Mouse (Mus musculus) forebrain, embryonic 13.5 days (tissue): ENCODE results near the gene Ttc26. TPM values are rescaled to one million over a fixed set of nuclear protein-coding genes. Genes with fewer than 3 reads are reported as not detected.
"Not testable (repeated sequence)": the region's sequence is repeated elsewhere in the genome, so short reads cannot be mapped to it uniquely, and the experiment has no call there.

Experiments used
- ATAC-seq: fragments of 200-750 bp; cut with Nextera tagmentation; 2 replicates; pipeline ENCODE4 v1.8.0; 2017
- H3K27ac ChIP-seq: fragments of 300-500 bp; sonication (generic); 2 replicates; pipeline ENCODE4 v1.5.1; 2015; ENCODE audit warnings: inconsistent platforms, mild to moderate bottlenecking, moderate library complexity
- H3K27me3 ChIP-seq: fragments of 300-500 bp; sonication (generic); 2 replicates; pipeline ENCODE4 v1.6.1; 2015; ENCODE audit warnings: mild to moderate bottlenecking, inconsistent platforms
- H3K36me3 ChIP-seq: fragments of 300-500 bp; sonication (generic); 2 replicates; pipeline ENCODE4 v1.6.1; 2015; ENCODE audit warnings: mild to moderate bottlenecking, inconsistent platforms; ENCODE audit not compliant: poor library complexity, severe bottlenecking
- H3K4me1 ChIP-seq: fragments of 300-500 bp; sonication (generic); 2 replicates; pipeline ENCODE4 v1.6.1; 2015; ENCODE audit warnings: inconsistent platforms
- H3K4me2 ChIP-seq: fragments of 300-500 bp; sonication (generic); 2 replicates; pipeline ENCODE4 v1.6.1; 2015; ENCODE audit warnings: inconsistent platforms, mild to moderate bottlenecking, moderate library complexity
- H3K4me3 ChIP-seq: fragments of 300-500 bp; sonication (generic); 2 replicates; pipeline ENCODE4 v1.5.1; 2015; ENCODE audit warnings: mild to moderate bottlenecking, inconsistent platforms
- H3K9ac ChIP-seq: fragments of 300-500 bp; sonication (generic); 2 replicates; pipeline ENCODE4 v1.6.1; 2015; ENCODE audit warnings: mild to moderate bottlenecking, inconsistent platforms
- H3K9me3 ChIP-seq: fragments of 300-500 bp; sonication (generic); replicated peaks from 2 replicates; pipeline ENCODE4 v1.6.1; 2016; ENCODE audit warnings: inconsistent platforms
- WGBS: fragments of 180-500 bp; shearing (Covaris S2); methylation state at CpG from one replicate; pipeline ENCODE4 v1.1.7; 2015; 5-methylcytosine and 5-hydroxymethylcytosine counted together
- polyA plus RNA-seq: library from polyadenylated mRNA; unstranded; fragments of >200 nt; fragmentation: Nextera tagmentation; extraction: Ambion mirVana; gene quantifications from 2 replicates; pipeline ENCODE4 v1.2.1, GENCODE M21; 2015

Ttc26 gene
- polyA plus RNA-seq, 1 experiment from 2014 or later, result 9.5 TPM

DNA sequence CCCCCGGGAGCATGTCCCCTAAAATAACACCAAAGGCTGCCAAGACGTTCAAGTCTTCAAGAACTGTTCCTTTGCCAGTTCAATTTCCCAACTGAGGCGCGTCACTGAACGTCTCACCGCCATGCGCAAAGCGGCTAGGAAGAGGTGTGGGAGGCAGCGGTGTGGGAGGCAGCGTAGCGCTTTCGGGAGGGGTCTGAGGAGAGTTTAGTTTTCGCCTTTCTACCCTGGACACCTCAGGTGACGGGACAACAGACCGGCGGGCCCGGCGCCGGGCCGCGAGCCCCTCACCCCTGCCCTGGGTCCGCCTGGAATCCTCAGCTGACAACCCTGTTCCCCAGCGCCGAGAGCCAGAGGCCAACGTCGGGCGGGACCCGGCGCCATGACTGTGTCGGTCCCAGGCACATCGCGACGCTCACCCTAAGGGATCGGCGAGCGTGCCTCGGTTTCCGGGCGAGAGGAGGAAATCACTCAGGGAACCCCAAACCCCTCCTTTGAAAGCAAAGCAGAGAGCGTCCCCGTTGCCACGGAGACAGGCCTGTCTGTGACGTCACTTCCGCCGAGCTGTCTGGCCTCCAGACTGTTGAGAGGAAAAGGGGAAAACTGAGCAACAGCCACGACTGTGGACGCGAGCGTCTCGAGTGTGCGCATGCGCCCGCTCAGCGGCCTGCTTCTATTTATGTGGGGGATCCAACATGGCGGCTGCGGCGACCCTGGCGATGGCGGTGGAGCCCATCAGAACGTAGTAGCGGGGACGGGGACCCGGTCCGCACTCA is 52.2 kb downstream of the Ttc26 start, which contains the start of gene Ubn2:
Gene Ubn2, plus strand, starts transcription at position 690 of the 773 bp plus-strand sequence.
- H3K4me1 ChIP-seq, result peaks cover 25% of the 10 kb centered on the region
- ATAC-seq, result peak; percentile 99
- H3K4me3 ChIP-seq, result peak within 1 kb of the TSS; percentile 99
- peak within 1 kb of the TSS; percentile 97 for H3K9ac ChIP-seq
- H3K27ac ChIP-seq, result peak within 1 kb of the TSS; percentile 97
- under 1% methylated on average over 64 of the region's 64 CpGs for WGBS
- H3K27me3 ChIP-seq, result no peaks in the 10 kb centered on the region
- H3K4me2 ChIP-seq, result peak within 1 kb of the TSS; percentile 79
- H3K9me3 ChIP-seq, result no peaks in the 10 kb centered on the region
- no peaks in the 10 kb centered on the region for H3K36me3 ChIP-seq

- peak overlapping the region; percentile 99 for H3K4me3 ChIP-seq
- under 1% methylated on average over 84 of the region's 118 CpGs for WGBS
- H3K9ac ChIP-seq, result peak overlapping the region; percentile 97
- peak; percentile 78 for ATAC-seq
- H3K4me1 ChIP-seq, result peaks cover 25% of the 10 kb centered on the region
- H3K4me2 ChIP-seq, result peak overlapping the region; percentile 79
- peak overlapping the region; percentile 97 for H3K27ac ChIP-seq
- H3K36me3 ChIP-seq, result no peaks in the 10 kb centered on the region
- no peaks in the 10 kb centered on the region for H3K9me3 ChIP-seq
- no peaks in the 10 kb centered on the region for H3K27me3 ChIP-seq
Measured at GRCm38 (mm10) chr6:38434055-38435023, 53.1 kb downstream of the Ttc26 start.

DNA sequence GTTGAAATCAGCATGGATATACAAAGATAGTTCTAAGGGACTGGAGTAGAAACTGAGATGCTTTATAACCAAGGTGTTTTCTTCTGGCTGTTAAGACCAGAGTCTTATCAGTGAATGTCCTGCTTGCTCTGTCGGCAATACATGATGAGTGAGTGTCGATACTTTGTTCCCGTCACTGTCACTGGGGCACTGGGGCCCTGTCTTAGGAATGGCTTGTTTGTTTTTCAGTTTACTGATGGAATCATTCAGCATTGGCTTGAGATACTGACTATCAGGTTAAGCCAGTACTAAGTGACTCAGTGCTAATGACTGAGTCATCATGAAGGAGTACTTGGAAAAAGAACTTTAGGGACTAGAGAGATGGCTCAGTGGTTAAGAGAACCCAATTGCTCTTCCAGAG is 62.6 kb downstream of the Ttc26 start:
- no peaks in the 10 kb centered on the region for H3K27me3 ChIP-seq
- no peaks in the 10 kb centered on the region for H3K4me1 ChIP-seq
- H3K9me3 ChIP-seq, result no peaks in the 10 kb centered on the region
- H3K4me3 ChIP-seq, result no peak overlapping the region
- WGBS, result 93% methylated on average over 3 of the region's 3 CpGs
- H3K36me3 ChIP-seq, result peaks cover 52% of the 10 kb centered on the region
- no peak overlapping the region for H3K9ac ChIP-seq
- H3K27ac ChIP-seq, result no peak overlapping the region
- no peak for ATAC-seq
- no peak overlapping the region for H3K4me2 ChIP-seq

DNA sequence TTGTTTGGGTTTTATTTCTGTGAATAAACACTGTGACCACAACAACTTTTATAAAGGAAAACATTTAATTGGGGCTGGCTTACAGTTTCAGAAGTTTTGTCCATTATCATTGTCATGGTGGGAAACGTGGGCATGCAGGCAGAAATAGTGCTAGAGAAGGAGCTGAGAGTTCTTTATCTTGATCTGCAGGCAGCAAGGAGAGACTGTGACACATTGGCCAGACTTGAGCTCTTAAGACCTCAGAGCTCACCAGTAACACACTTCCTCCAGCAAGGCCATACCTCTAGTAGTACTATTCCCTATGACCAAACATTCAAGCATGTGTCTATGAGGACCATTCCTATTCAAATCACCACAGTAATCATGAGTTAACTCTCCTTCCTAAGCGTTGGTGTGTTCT is 67.0 kb downstream of the Ttc26 start:
- H3K9ac ChIP-seq, result no peak overlapping the region
- no peaks in the 10 kb centered on the region for H3K9me3 ChIP-seq
- 88% methylated on average over 2 of the region's 2 CpGs for WGBS
- no peaks in the 10 kb centered on the region for H3K4me1 ChIP-seq
- no peak overlapping the region for H3K4me2 ChIP-seq
- peaks cover 64% of the 10 kb centered on the region for H3K36me3 ChIP-seq
- H3K27ac ChIP-seq, result no peak overlapping the region
- no peak for ATAC-seq
- no peak overlapping the region for H3K4me3 ChIP-seq
- H3K27me3 ChIP-seq, result no peaks in the 10 kb centered on the region

GRCm38 (mm10) chr6:38453049-38453448 is 71.8 kb downstream of the Ttc26 start:
- Histone ChIP-seq H3K4me1 (no peaks in the 10 kb centered on the region), H3K9ac (no peak overlapping the region), H3K27ac (no peak overlapping the region), H3K27me3 (no peaks in the 10 kb centered on the region), H3K36me3 (peaks cover 73% of the 10 kb centered on the region), H3K9me3 (no peaks in the 10 kb centered on the region), H3K4me3 (no peak overlapping the region), H3K4me2 (no peak overlapping the region)
- WGBS, result 97% methylated on average over 4 of the region's 4 CpGs
- peak; percentile 68; the same call in 1 of the 2 replicates for ATAC-seq

GRCm38 (mm10) chr6:38456425-38456824 is 75.2 kb downstream of the Ttc26 start:
- ATAC-seq, H3K9me3 ChIP-seq, H3K27me3 ChIP-seq, H3K4me2 ChIP-seq, H3K4me1 ChIP-seq, H3K4me3 ChIP-seq, H3K9ac ChIP-seq, H3K27ac ChIP-seq: not testable (repeated sequence)
- peaks cover 66% of the 10 kb centered on the region for H3K36me3 ChIP-seq

- H3K27me3 ChIP-seq, result no peaks in the 10 kb centered on the region
- H3K27ac ChIP-seq, result no peak overlapping the region
- no peak overlapping the region for H3K4me3 ChIP-seq
- WGBS, result 96% methylated on average over 3 of the region's 3 CpGs
- H3K4me1 ChIP-seq, result no peaks in the 10 kb centered on the region
- no peak overlapping the region for H3K9ac ChIP-seq
- H3K9me3 ChIP-seq, result no peaks in the 10 kb centered on the region
- no peak overlapping the region for H3K4me2 ChIP-seq
- peaks cover 62% of the 10 kb centered on the region for H3K36me3 ChIP-seq
- no peak for ATAC-seq
Measured at GRCm38 (mm10) chr6:38458075-38458474, 76.8 kb downstream of the Ttc26 start.

- H3K9ac ChIP-seq, result no peak overlapping the region
- H3K27me3 ChIP-seq, result no peaks in the 10 kb centered on the region
- no peaks in the 10 kb centered on the region for H3K4me1 ChIP-seq
- no peak overlapping the region for H3K4me2 ChIP-seq
- H3K9me3 ChIP-seq, result 0 out of 2 replicates have a peak, but pooled peaks cover 5% of the 10 kb centered on the region
- no peak overlapping the region for H3K27ac ChIP-seq
- no peak for ATAC-seq
- peaks cover 61% of the 10 kb centered on the region for H3K36me3 ChIP-seq
- H3K4me3 ChIP-seq, result no peak overlapping the region
- WGBS, result 92% methylated on average over 4 of the region's 4 CpGs
Measured at GRCm38 (mm10) chr6:38469591-38469990, 88.3 kb downstream of the Ttc26 start.

Other genes starting within 250 kb of the Ttc26 start
- 10.9 and 12.4 TPM in 2 replicates for gene D630045J12Rik, start 127.5 kb upstream of the Ttc26 start, polyA plus RNA-seq
- gene Zc3hav1l, start 82.2 kb upstream of the Ttc26 start, polyA plus RNA-seq, result 8.2 and 8.7 TPM in 2 replicates
- 0.75 and 1.0 TPM in 2 replicates for gene Zc3hav1, start 26.9 kb upstream of the Ttc26 start, polyA plus RNA-seq
- 22.2 and 22.4 TPM in 2 replicates for gene Ubn2, start 52.5 kb downstream of the Ttc26 start, polyA plus RNA-seq
- 152 and 177 TPM in 2 replicates for gene Fmc1, start 152.0 kb downstream of the Ttc26 start, polyA plus RNA-seq
- gene Luc7l2, start 169.9 kb downstream of the Ttc26 start, polyA plus RNA-seq, result 40.1 and 40.9 TPM in 2 replicates